Mouse (Mus musculus): Measurements from ENCODE around the gene Atp13a4.

Atp13a4 gene

GRCm38 (mm10) chr16:29481439-29481838, 63.2 kb downstream of the Atp13a4 start:
- in situ Hi-C loops (cut with MboI; ENCODE audit: low sequenced_read_pairs), result no loop called here

DNA sequence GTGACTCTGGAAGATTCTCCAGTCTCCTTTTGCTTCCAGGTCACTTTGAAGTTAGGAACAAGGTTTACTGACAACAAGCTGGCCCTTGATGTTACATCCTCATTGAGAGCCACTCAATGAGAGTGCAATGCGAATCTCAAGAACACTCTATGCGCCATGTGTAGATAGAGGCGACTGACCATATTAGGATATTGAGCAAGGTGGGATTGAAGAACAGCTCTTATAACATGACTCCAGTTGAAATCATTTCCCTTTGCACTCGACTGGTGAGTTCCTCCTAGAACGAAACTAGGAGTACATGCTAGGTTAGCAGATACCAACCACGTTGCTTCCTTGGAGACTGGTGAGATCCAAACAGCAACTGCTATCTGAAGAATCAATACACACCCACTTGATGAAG, 64.3 kb downstream of the Atp13a4 start:
- in situ Hi-C loops (cut with MboI; ENCODE audit: low sequenced_read_pairs), result no loop called here

DNA sequence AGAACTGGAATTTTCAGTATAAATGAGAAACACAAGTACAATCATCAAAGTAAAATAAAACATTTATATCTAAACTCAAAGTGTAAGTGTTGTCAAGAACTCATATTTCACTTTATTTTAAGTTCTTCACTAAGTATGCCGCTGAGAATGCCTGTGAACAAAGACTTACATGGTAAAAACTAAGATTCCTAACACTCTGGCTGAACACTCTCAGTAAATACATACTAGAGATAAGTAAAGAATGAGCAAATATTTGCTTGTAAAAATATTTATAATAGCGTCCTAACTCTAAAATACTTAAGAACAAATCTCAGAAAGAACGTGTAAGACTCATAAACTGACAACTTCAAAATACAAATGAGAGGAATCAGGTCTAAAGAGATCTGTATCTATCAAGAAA, 80.9 kb downstream of the Atp13a4 start:
- in situ Hi-C loops (cut with MboI; ENCODE audit: low sequenced_read_pairs), result no loop called here

DNA sequence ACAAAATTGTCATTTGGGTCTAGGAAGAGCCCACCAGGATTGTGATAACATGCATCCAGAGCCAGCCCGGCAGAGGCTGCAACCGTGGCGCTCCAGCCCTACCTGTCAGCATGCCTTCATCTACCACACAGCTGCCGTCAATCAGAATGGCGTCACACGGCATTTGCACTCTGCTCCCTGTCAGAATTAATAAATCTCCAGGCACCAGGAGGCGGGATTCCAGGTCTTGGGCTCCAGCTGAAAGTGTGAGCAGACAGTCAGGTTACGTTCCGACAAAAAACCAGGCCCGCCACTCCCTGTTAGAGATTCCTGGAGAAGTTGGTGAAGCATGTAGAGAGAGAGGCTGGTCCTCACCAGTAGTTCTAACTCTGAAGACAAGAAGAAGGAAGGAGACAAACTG, 85.3 kb downstream of the Atp13a4 start:
- in situ Hi-C loops (cut with MboI; ENCODE audit: low sequenced_read_pairs), result no loop called here

- in situ Hi-C loops (cut with MboI; ENCODE audit: low sequenced_read_pairs), result no loop called here
Observed at GRCm38 (mm10) chr16:29456851-29457250, 87.8 kb downstream of the Atp13a4 start.

DNA sequence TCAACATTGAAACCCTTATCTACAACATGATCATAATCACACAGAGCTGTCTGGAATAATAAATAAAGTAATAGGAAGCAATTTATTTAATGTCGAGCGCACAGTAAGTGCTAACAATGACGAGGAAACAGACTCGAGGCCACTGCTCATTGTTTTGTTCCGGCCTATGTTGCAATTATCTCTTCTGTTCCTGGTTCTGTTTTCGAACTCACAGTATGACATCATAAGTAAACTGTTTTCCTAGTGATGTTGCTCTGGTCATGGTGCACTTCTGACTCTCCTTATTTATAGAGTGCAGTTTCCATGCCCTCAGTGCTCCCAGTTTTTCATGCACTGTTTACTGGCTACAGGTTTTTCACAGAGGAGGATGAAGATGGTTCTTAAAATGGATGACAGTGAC, 91.4 kb downstream of the Atp13a4 start:
- in situ Hi-C loops (cut with MboI; ENCODE audit: low sequenced_read_pairs), result no loop called here

GRCm38 (mm10) chr16:29451706-29452105, 93.0 kb downstream of the Atp13a4 start:
- in situ Hi-C loops (cut with MboI; ENCODE audit: low sequenced_read_pairs), result no loop called here

DNA sequence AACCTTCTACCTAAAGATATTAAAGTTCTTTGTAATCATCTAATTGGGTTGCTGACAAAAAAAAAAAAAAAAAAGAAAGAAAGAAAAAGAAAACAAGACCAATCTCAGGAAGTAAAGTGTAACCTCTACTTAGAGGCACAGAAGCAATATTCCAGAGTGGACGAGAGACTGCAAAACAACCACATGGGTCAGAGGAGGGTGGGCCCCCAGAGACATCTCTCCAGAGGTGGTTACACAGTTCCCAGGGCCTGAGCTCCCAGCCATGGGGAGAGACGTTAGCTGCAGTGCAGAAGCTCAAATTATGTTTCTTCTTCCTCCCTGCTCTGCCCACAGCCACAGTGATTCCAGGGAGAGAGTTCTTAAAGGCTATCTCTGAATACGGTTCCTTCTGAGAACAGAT, 102.5 kb downstream of the Atp13a4 start:
- in situ Hi-C loops (cut with MboI; ENCODE audit: low sequenced_read_pairs), result no loop called here

GRCm38 (mm10) chr16:29441405-29441985, 103.2 kb downstream of the Atp13a4 start:
- in situ Hi-C loops (cut with MboI; ENCODE audit: low sequenced_read_pairs), result no loop called here

- in situ Hi-C loops (cut with MboI; ENCODE audit: low sequenced_read_pairs), result no loop called here
Observed at GRCm38 (mm10) chr16:29438045-29438444, 106.6 kb downstream of the Atp13a4 start.

- in situ Hi-C loops (cut with MboI; ENCODE audit: low sequenced_read_pairs), result no loop called here
Observed at GRCm38 (mm10) chr16:29435746-29436145, 108.9 kb downstream of the Atp13a4 start.

DNA sequence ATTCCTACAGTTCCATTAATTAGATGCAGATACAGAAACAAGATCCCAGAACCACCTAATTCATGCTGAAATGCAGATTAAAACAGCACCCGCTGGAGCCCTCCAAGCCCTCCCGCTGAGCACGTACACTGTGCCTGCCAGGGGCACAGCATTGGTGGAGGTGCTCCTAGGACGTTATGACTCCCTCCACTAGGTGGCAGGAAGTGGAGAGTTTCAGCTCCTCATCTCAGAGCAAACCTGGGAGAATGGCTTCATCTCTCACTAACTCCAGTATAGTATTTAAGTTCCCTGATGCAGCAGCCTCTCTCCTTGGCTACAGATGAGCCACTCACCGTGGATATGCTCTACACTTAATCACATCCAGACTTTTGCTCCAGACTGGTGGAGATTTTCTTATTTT, 110.0 kb downstream of the Atp13a4 start:
- in situ Hi-C loops (cut with MboI; ENCODE audit: low sequenced_read_pairs), result no loop called here

- in situ Hi-C loops (cut with MboI; ENCODE audit: low sequenced_read_pairs), result no loop called here
Observed at GRCm38 (mm10) chr16:29414822-29415221, 129.8 kb downstream of the Atp13a4 start.

- in situ Hi-C loops (cut with MboI; ENCODE audit: low sequenced_read_pairs), result no loop called here
Observed at GRCm38 (mm10) chr16:29407319-29407718, 137.3 kb downstream of the Atp13a4 start.

GRCm38 (mm10) chr16:29399079-29399478, 145.6 kb downstream of the Atp13a4 start:
- in situ Hi-C loops (cut with MboI; ENCODE audit: low sequenced_read_pairs), result no loop called here

- in situ Hi-C loops (cut with MboI; ENCODE audit: low sequenced_read_pairs), result no loop called here
Observed at GRCm38 (mm10) chr16:29384781-29385180, 159.9 kb downstream of the Atp13a4 start.

DNA sequence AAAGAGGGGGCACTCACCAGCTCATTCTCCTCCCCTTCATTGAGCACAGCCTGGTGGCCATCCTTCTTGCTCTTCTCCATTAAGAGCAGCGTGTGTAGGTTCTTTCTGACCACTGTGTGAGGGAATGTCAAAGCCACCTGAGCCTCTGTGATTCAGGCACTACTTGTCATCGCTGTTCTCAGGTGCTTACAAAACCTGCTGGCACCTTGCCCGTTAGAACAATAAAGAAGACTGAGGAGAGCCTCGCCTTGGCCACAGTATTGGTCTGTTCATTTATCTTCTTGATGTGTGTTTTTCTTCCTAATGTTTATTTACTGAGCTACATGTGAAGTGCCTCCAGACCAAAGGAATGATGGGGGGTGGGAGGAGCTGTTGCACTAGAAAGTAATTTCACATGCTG, 166.2 kb downstream of the Atp13a4 start, which contains the start of gene Atp13a5:
Gene Atp13a5 (minus strand): TSS at position 275 of the 400 bp plus-strand sequence.
- in situ Hi-C loops (cut with MboI; ENCODE audit: low sequenced_read_pairs), result no loop called here

DNA sequence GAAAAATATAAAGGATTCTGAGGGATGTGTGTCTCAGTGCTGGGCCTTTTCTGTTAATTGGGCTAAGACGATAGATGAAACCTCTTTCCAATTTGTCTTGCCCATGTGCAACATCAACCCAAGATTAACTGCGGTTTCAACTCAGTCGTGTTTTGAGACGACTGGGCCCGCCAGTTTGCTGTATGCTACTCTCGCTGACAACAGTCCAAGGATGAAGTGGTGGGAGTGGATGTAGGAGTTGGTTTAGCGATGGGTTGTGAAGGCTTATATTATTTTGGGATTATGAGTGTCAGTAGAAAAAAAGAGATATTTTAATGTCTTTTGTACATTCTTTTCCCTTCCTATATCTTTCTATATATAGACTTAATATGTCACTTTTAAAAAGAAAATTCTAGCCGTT, 170.0 kb downstream of the Atp13a4 start:
- in situ Hi-C loops (cut with MboI; ENCODE audit: low sequenced_read_pairs), result no loop called here
